Mouse (Mus musculus) small intestine, adult 2 months (tissue): Measurements from ENCODE around the gene Thsd7a. TPM values are rescaled to one million over a fixed set of nuclear protein-coding genes. Genes with fewer than 3 reads are reported as not detected.

ENCODE experiments used
- H3K27ac ChIP-seq: fragments of 200-500 bp; 2 replicates; pipeline ENCODE4 v1.5.1; 2012; ENCODE audit warnings: low read depth, low read length, control low read depth, inconsistent platforms; ENCODE audit not compliant: insufficient read depth
- H3K27me3 ChIP-seq: fragments of 200-500 bp; 2 replicates; pipeline ENCODE4 v1.6.1; 2012; ENCODE audit warnings: mild to moderate bottlenecking, moderate library complexity, low read length, inconsistent platforms; ENCODE audit not compliant: control insufficient read depth, insufficient read depth
- H3K36me3 ChIP-seq: fragments of 200-500 bp; 2 replicates; pipeline ENCODE4 v1.6.1; 2012; ENCODE audit warnings: mild to moderate bottlenecking, low read length, control low read depth, inconsistent platforms; ENCODE audit not compliant: control insufficient read depth, insufficient read depth
- H3K4me1 ChIP-seq: fragments of 200-500 bp; 2 replicates; pipeline ENCODE4 v1.6.1; 2012; ENCODE audit warnings: low read length, inconsistent platforms, mixed read lengths; ENCODE audit not compliant: control insufficient read depth, insufficient read depth, insufficient read length
- H3K4me3 ChIP-seq: fragments of 200-500 bp; 2 replicates; pipeline ENCODE4 v1.5.1; 2012; ENCODE audit warnings: low read depth, mild to moderate bottlenecking, control low read depth, inconsistent platforms, low read length, moderate library complexity
- CTCF ChIP-seq: fragments of 200-500 bp; IDR thresholded peaks from 2 replicates; pipeline ENCODE4 v1.5.1; 2012; ENCODE audit warnings: low read depth, mild to moderate bottlenecking, control low read depth, inconsistent platforms, low read length, moderate library complexity, mixed read lengths; ENCODE audit not compliant: insufficient replicate concordance, insufficient read length; ENCODE audit errors: extremely low read depth
- POLR2A ChIP-seq: fragments of 200-500 bp; IDR thresholded peaks from 2 replicates; pipeline ENCODE4 v1.6.1; 2012; ENCODE audit warnings: low read depth, mild to moderate bottlenecking, control low read depth, inconsistent platforms, low read length, moderate library complexity
- WGBS: fragments of 180-500 bp; shearing (Covaris S2); methylation state at CpG from one replicate; pipeline ENCODE4 v1.1.7; 2018; 5-methylcytosine and 5-hydroxymethylcytosine counted together
- polyA plus RNA-seq: library from polyadenylated mRNA; depleted of rRNA; stranded (reverse); fragments of >200 nt; gene quantifications from 2 replicates; pipeline ENCODE4 v1.2.3, GENCODE M21; 2012

The Thsd7a gene
- polyA plus RNA-seq, 1 experiment: 1.8 TPM

DNA sequence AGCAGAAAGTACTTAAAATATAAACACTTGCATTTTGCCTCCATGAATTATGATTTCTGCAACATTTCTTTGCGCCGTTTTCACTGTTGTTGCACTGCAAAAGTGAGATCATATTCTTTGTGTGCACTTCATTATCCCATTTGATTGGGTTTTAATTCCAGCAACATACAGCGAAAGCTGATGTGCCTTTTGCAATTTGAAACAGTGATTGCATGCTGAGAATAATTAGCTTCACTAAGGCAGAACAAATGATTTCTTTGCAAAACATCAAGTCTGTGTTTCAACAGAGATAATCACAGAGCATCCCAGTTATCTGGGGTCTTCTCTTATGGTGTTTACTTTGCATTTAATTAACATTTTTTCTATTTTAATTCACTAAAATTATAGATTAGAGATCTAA lies 14.6 kb upstream of the Thsd7a start:
- no peak overlapping the region for H3K4me3 ChIP-seq

GRCm38 (mm10) chr6:12759328-12760193 lies 10.4 kb upstream of the Thsd7a start:
- Histone ChIP-seq H3K4me3 (no peak overlapping the region), H3K36me3 (no peaks in the 10 kb centered on the region), H3K4me1 (no peaks in the 10 kb centered on the region), H3K27me3 (no peaks in the 10 kb centered on the region), H3K27ac (no peak overlapping the region)
- WGBS: 85% methylated on average over 8 of the region's 8 CpGs
- TF ChIP-seq POLR2A (no peak), CTCF (no peak)

More for the DNA sequence above, 14.6 kb upstream of the Thsd7a start:
- Histone ChIP-seq H3K4me1 (no peaks in the 10 kb centered on the region), H3K27me3 (no peaks in the 10 kb centered on the region; the same call in 1 of the 2 replicates), H3K36me3 (no peaks in the 10 kb centered on the region), H3K27ac (no peak overlapping the region)
- TF ChIP-seq CTCF (no peak), POLR2A (no peak)
- 86% methylated on average over 3 of the region's 3 CpGs for WGBS

GRCm38 (mm10) chr6:12752297-12752696 lies 3.1 kb upstream of the Thsd7a start:
- Histone ChIP-seq H3K4me1 (no peaks in the 10 kb centered on the region), H3K36me3 (no peaks in the 10 kb centered on the region), H3K4me3 (no peak overlapping the region), H3K27ac (no peak overlapping the region), H3K27me3 (peaks cover 7% of the 10 kb centered on the region)
- TF ChIP-seq CTCF (no peak), POLR2A (no peak)

GRCm38 (mm10) chr6:12750441-12750840 lies 1.2 kb upstream of the Thsd7a start:
- H3K36me3 ChIP-seq: no peaks in the 10 kb centered on the region
- peaks cover 7% of the 10 kb centered on the region for H3K27me3 ChIP-seq
- no peak overlapping the region for H3K4me3 ChIP-seq
- H3K4me1 ChIP-seq: no peaks in the 10 kb centered on the region
- WGBS: 25% methylated on average over 2 of the region's 2 CpGs
- H3K27ac ChIP-seq: no peak overlapping the region
- no peak for TF ChIP-seq CTCF
- no peak for TF ChIP-seq POLR2A

DNA sequence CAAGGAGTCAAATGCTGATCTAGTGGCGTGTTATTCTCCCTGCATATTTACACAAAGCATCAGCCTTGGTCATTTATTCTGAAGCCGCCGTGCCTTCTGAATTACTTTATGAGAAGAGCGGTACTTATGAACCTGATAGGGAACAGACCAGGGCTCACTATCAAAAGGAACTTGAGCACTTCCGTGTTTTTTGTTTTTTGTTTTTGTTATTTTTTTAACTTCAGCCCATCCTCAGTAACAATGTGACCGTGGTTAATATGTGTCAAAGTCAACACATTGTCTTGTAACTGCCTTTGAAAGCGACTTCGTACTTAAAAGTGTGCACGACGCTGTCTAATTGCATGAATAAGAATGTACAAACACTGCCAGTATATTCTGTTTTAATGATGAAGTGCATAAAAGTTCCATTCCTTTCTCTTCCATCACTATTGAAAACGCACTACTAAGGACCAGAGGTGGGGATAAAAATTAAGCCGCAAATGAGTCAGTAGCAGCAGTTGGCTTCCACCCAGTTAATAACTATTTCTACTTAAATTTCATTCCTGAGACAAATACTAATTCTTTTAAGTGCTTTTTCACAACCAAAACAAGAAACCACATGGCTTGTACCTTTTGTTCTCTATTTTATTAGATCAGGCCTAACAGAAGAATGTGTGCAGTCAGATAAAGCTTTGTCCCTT lies 461 bp upstream of the Thsd7a start:
- peaks cover 7% of the 10 kb centered on the region for H3K27me3 ChIP-seq
- no peaks in the 10 kb centered on the region for H3K4me1 ChIP-seq
- TF ChIP-seq POLR2A: no peak
- TF ChIP-seq CTCF: no peak
- no peaks in the 10 kb centered on the region for H3K36me3 ChIP-seq
- peak overlapping the region; percentile 66; the same call in 1 of the 2 replicates for H3K4me3 ChIP-seq
- 32% methylated on average over 12 of the region's 12 CpGs for WGBS
- H3K27ac ChIP-seq: no peak overlapping the region

DNA sequence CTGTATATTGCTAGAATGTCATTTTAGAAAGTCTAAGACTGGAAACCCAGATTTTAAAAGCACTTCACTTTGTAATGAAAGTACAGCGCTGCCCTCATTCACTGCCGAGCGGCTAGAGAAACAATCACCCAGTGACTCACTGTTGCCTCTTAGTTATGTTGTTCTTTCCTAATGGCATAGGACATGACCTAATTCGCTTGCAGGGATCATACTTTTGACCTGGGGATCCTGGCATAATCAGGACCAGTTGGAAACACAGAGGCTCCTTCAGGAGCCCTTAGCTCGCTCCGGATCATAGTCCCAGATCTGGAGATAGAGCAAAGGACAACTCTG lies 790 bp downstream of the Thsd7a start:
- Histone ChIP-seq H3K27me3 (peaks cover 7% of the 10 kb centered on the region), H3K4me1 (no peaks in the 10 kb centered on the region), H3K27ac (no peak overlapping the region), H3K36me3 (no peaks in the 10 kb centered on the region), H3K4me3 (peak overlapping the region; percentile 66)
- WGBS: 1% methylated on average over 6 of the region's 6 CpGs
- no peak for TF ChIP-seq POLR2A
- TF ChIP-seq CTCF: no peak

GRCm38 (mm10) chr6:12747856-12748450 lies 1.3 kb downstream of the Thsd7a start:
- no peak for TF ChIP-seq CTCF
- no peak for TF ChIP-seq POLR2A
- Histone ChIP-seq H3K27ac (no peak overlapping the region), H3K36me3 (no peaks in the 10 kb centered on the region), H3K4me1 (no peaks in the 10 kb centered on the region), H3K4me3 (no peak overlapping the region), H3K27me3 (peaks cover 7% of the 10 kb centered on the region)
- WGBS: 25% methylated on average over 11 of the region's 11 CpGs
